Mouse (Mus musculus) C2C12 (cell line): ENCODE measurements around the gene Dkk3. TPM values are rescaled to one million over a fixed set of nuclear protein-coding genes. Genes with fewer than 3 reads are reported as not detected.

Source experiments
- H3K27me3 ChIP-seq: one replicate; pipeline ENCODE4 v1.6.1; 2011; ENCODE audit not compliant: control insufficient read depth, insufficient read depth, insufficient read length
- H3K36me3 ChIP-seq: one replicate; pipeline ENCODE4 v1.6.1; 2011; ENCODE audit not compliant: control insufficient read depth, insufficient read depth
- H3K4me3 ChIP-seq: one replicate; pipeline ENCODE4 v1.5.1; 2011; ENCODE audit warnings: mild to moderate bottlenecking, control low read depth; ENCODE audit not compliant: poor library complexity, insufficient read depth, severe bottlenecking
- H3K79me2 ChIP-seq: one replicate; pipeline ENCODE4 v1.6.1; 2011; ENCODE audit not compliant: control insufficient read depth, insufficient read depth
- H3K79me3 ChIP-seq: one replicate; pipeline ENCODE4 v1.6.1; 2011; ENCODE audit warnings: low read depth, control low read depth
- H3ac ChIP-seq: one replicate; pipeline ENCODE3; 2011; ENCODE audit warnings: low read depth; ENCODE audit not compliant: control insufficient read depth, insufficient read length
- CEBPB ChIP-seq: IDR thresholded peaks from one replicate; pipeline ENCODE4 v1.6.1; 2011; ENCODE audit warnings: low read depth, mild to moderate bottlenecking, control low read depth, moderate library complexity
- CTCF ChIP-seq: IDR thresholded peaks from one replicate; pipeline ENCODE4 v1.5.1; 2011; ENCODE audit not compliant: control insufficient read depth, insufficient read depth, insufficient read length
- FOSL1 ChIP-seq: IDR thresholded peaks from one replicate; pipeline ENCODE4 v1.8.0; 2011; ENCODE audit warnings: mild to moderate bottlenecking, low read length; ENCODE audit not compliant: poor library complexity, insufficient read depth, severe bottlenecking
- MAX ChIP-seq: IDR thresholded peaks from one replicate; pipeline ENCODE4 v1.6.1; 2011; ENCODE audit warnings: mild to moderate bottlenecking, control low read depth
- MYOD1 ChIP-seq: IDR thresholded peaks from one replicate; pipeline ENCODE4 v1.6.1; 2011; ENCODE audit warnings: low read depth; ENCODE audit not compliant: control insufficient read depth, insufficient read length
- MYOG ChIP-seq: IDR thresholded peaks from one replicate; pipeline ENCODE4 v1.6.1; 2011; ENCODE audit not compliant: control insufficient read depth, insufficient read length; ENCODE audit errors: extremely low read depth
- USF1 ChIP-seq: IDR thresholded peaks from one replicate; pipeline ENCODE4 v1.6.1; 2011; ENCODE audit warnings: low read depth, mild to moderate bottlenecking, control low read depth, moderate library complexity
- long read RNA-seq, 2 experiments: library from polyadenylated mRNA; unstranded; transcript quantifications; one replicate each; pipeline ENCODE4 v2.0.0; 2019 to 2020
- polyA plus RNA-seq: library from polyadenylated mRNA; unstranded; fragments of >200 nt; fragmentation: generic; extraction: Trizol; gene quantifications from one replicate; pipeline ENCODE4 v1.2.1, GENCODE M21; 2012; ENCODE audit warnings: missing spikeins

Gene Dkk3
- 0.01 TPM for polyA plus RNA-seq
- long read RNA-seq, experiment 1, partial matches to known transcripts: 3 of 4 reads
- long read RNA-seq, experiment 1, other reads (novel, unspliced or antisense): 1 of 4 reads
- long read RNA-seq, experiment 2, partial matches to known transcripts: 2 of 2 reads
- long read RNA-seq, experiment 2, other reads (novel, unspliced or antisense): 0 of 2 reads

DNA sequence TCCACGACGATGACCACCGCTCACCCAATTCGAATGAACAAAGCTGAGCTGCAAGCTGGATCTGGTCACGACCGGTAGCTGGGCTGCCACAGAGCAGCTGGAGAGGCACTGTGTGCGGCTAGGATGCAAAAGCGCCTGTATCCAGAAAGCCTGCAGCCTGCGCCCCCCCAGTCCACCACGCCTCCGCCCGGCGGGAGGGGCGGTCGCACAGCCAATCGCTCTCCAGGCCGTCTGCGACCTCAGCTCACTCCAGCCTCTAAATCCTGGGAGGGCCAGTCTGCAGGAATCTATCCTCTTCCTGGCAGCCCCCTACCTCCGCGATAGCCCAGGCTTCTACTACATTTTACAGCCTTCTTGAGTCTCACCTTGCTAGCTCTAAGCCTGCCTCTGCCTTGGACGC lies at the start of gene Dkk3:
Gene Dkk3 (minus strand): TSS at position 116 of the 400 bp plus-strand sequence.
- no peak within 1 kb of the TSS for H3ac ChIP-seq
- TF ChIP-seq FOSL1 (no peak), CTCF (no peak), MYOG (no peak), MYOD1 (no peak), CEBPB (no peak), MAX (no peak), USF1 (no peak)
- H3K27me3 ChIP-seq: no peaks in the 10 kb centered on the region
- no peak within 1 kb of the TSS for H3K4me3 ChIP-seq
- H3K79me3 ChIP-seq: no peaks in the 10 kb centered on the region
- H3K36me3 ChIP-seq: no peaks in the 10 kb centered on the region
- H3K79me2 ChIP-seq: no peaks in the 10 kb centered on the region

GRCm38 (mm10) chr7:112207717-112208116 lies 48.9 kb upstream of the Dkk3 start:
- Histone ChIP-seq H3K27me3 (no peaks in the 10 kb centered on the region), H3K79me2 (no peaks in the 10 kb centered on the region), H3K36me3 (no peaks in the 10 kb centered on the region), H3K79me3 (no peaks in the 10 kb centered on the region), H3K4me3 (no peak overlapping the region), H3ac (no peak overlapping the region)
- no peak for TF ChIP-seq MYOD1
- no peak for TF ChIP-seq MYOG
- TF ChIP-seq USF1: no peak
- TF ChIP-seq CEBPB: no peak
- TF ChIP-seq MAX: no peak
- TF ChIP-seq CTCF: no peak
- no peak for TF ChIP-seq FOSL1

DNA sequence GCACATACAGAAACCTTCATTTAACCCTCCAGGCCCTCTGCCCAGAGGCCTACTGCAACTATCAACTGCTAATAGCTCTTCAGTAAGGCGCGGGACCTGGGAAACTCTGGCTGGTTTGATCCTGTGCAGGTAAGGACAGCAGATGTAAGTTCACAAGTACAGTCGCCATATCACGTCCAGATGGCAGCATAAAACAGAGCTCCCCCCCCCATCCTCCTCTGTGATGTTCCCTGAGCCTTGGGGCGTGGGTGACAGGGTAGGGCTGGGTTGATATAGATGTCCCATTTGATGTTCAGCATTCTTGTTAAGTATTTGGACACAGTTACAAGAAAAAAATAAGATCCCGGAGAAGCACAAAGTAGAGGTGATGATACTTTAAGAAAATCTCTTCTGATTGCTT lies 46.7 kb upstream of the Dkk3 start:
- TF ChIP-seq MYOG: no peak
- no peak for TF ChIP-seq MYOD1
- no peak for TF ChIP-seq CTCF
- TF ChIP-seq CEBPB: no peak
- TF ChIP-seq USF1: no peak
- TF ChIP-seq MAX: no peak
- TF ChIP-seq FOSL1: no peak
- H3K4me3 ChIP-seq: no peak overlapping the region
- H3K36me3 ChIP-seq: no peaks in the 10 kb centered on the region
- no peaks in the 10 kb centered on the region for H3K79me3 ChIP-seq
- H3K27me3 ChIP-seq: no peaks in the 10 kb centered on the region
- no peaks in the 10 kb centered on the region for H3K79me2 ChIP-seq
- no peak overlapping the region for H3ac ChIP-seq

GRCm38 (mm10) chr7:112204380-112204963 lies 45.6 kb upstream of the Dkk3 start:
- Histone ChIP-seq H3K79me3 (no peaks in the 10 kb centered on the region), H3K79me2 (no peaks in the 10 kb centered on the region), H3K4me3 (no peak overlapping the region), H3K36me3 (no peaks in the 10 kb centered on the region), H3ac (peak overlapping the region; percentile 8), H3K27me3 (no peaks in the 10 kb centered on the region)
- TF ChIP-seq CEBPB (no peak), MYOD1 (peak; percentile 76), FOSL1 (no peak)

GRCm38 (mm10) chr7:112203937-112204336 lies 45.1 kb upstream of the Dkk3 start:
- Histone ChIP-seq H3K79me2 (no peaks in the 10 kb centered on the region), H3K27me3 (no peaks in the 10 kb centered on the region), H3ac (peak overlapping the region; percentile 48), H3K4me3 (no peak overlapping the region), H3K79me3 (no peaks in the 10 kb centered on the region), H3K36me3 (no peaks in the 10 kb centered on the region)
- TF ChIP-seq MYOG (no peak), USF1 (no peak), MYOD1 (no peak), MAX (peak; percentile 12)

DNA sequence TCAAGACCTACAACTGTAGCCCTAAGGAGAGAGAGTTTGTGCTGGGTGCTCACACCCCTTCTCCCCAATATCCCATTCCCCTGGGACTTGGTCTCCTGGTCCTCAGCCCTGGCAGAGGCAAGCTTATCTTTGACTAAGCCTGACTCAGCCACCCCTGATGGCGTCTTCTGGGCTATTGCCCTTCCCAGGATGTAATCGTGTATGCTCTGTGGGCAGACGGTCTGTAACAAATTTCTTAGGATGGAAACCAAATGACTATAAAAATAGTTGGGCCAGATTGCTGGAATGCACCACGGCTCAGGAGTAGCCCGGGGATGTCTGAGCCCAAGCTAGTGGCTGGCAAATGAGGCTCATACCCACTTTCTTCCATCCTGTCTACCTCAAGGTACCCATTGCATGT lies 44.0 kb upstream of the Dkk3 start:
- H3K4me3 ChIP-seq: no peak overlapping the region
- TF ChIP-seq FOSL1 (peak; percentile 70), MYOD1 (peak; percentile 52), USF1 (no peak), CTCF (no peak), MAX (peak; percentile 68), MYOG (no peak), CEBPB (no peak)
- H3ac ChIP-seq: no peak overlapping the region
- H3K79me2 ChIP-seq: no peaks in the 10 kb centered on the region
- no peaks in the 10 kb centered on the region for H3K27me3 ChIP-seq
- no peaks in the 10 kb centered on the region for H3K79me3 ChIP-seq
- no peaks in the 10 kb centered on the region for H3K36me3 ChIP-seq
